Mouse (Mus musculus): Measurements from ENCODE around the gene Cbfa2t2.

DNA sequence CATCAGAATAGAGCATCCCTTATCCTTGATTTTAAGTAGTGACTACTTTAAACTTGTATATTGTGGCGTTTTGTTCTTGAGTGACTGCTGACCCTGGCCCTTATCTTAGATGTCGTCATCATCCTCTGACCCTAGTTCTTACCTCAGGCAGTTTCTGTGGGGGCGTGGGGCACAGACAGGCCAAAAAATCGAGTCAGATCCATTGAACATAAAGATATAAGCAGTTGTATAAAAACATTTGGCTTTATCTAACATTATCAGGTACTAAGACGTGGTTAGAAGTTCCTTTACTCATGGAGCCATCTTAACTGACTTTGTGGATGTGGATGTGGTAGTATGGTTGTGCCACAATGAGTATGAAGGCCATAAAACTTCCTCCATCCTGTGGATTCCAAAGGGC lies 86.1 kb downstream of the Cbfa2t2 start:
- TF ChIP-seq CTCF (IDR thresholded peaks at IDR 0.05; ENCODE audit: borderline replicate concordance, insufficient read depth, low read length): no peak
- TF ChIP-seq POLR2A (IDR thresholded peaks at IDR 0.05; ENCODE audit: low read depth, low read length): no peak
